Mouse (Mus musculus) MEL (cell line): ENCODE data around the gene Lhfpl2.

Experiments used
- CTCF ChIP-seq, 3 experiments: IDR thresholded peaks in 2 of 3; conservative IDR thresholded peaks in 1 of 3; 2 replicates each; pipeline ENCODE4 v1.5.1; 2011 to 2012; ENCODE audit warnings: low read length in 3 of 3, low read depth in 2 of 3, mild to moderate bottlenecking in 2 of 3, improper control_type of control experiment in 1 of 3, inconsistent platforms in 1 of 3, mixed read lengths in 1 of 3, moderate library complexity in 1 of 3; ENCODE audit not compliant: control insufficient read depth in 1 of 3, insufficient read depth in 1 of 3, poor library complexity in 1 of 3, severe bottlenecking in 1 of 3
- GATA1 ChIP-seq: IDR thresholded peaks from 2 replicates; pipeline ENCODE4 v1.6.1; 2011; ENCODE audit warnings: low read depth, low read length, improper control_type of control experiment
- MAX ChIP-seq: IDR thresholded peaks from 2 replicates; pipeline ENCODE4 v1.6.1; 2011; ENCODE audit warnings: low read length, improper control_type of control experiment
- POLR2A ChIP-seq, 2 experiments: IDR thresholded peaks; 2 replicates each; pipeline ENCODE4 v1.6.1; 2011 to 2012; ENCODE audit warnings: low read length in 2 of 2, mild to moderate bottlenecking in 2 of 2, control low read depth in 1 of 2, improper control_type of control experiment in 1 of 2, low read depth in 1 of 2, moderate library complexity in 1 of 2; ENCODE audit not compliant: control insufficient read depth in 1 of 2, insufficient read depth in 1 of 2, poor library complexity in 1 of 2
- POLR2AphosphoS5 ChIP-seq: IDR thresholded peaks from 2 replicates; pipeline ENCODE4 v1.6.1; 2012; ENCODE audit warnings: low read depth, borderline replicate concordance, mild to moderate bottlenecking, inconsistent platforms, low read length, moderate library complexity, mixed read lengths

DNA sequence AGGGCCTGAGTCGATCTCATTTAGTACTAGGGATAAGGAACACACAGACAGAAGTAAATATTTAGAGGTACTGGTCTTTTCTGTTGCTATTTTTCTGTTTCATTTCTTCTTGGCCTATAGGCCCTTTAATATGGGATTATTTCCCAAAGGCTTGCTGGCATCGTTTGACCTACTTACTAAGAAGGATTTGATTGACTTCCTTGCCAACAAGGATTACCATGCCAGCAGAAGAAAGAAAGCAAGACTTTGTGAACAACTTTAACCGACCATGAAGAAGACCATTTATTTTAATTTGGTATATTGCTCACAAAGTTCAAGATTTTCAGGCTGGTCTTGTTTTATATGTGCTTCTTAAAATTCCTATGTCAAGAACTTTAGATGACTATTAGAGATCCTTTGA, 42.8 kb downstream of the Lhfpl2 start:
- TF ChIP-seq GATA1 (no peak), POLR2AphosphoS5 (no peak), MAX (no peak), CTCF (IDR thresholded peaks at IDR 0.05 in 2 of 3, conservative IDR thresholded peaks at IDR 0.05 in 1 of 3; ENCODE audit: control insufficient read depth in 1 of 3, insufficient read depth in 1 of 3, low read depth in 2 of 3, low read length in 3 of 3, poor library complexity in 1 of 3, severe bottlenecking in 1 of 3) (no peak), POLR2A (IDR thresholded peaks at IDR 0.05; ENCODE audit: control insufficient read depth in 1 of 2, insufficient read depth in 1 of 2, low read depth in 1 of 2, low read length in 2 of 2, poor library complexity in 1 of 2) (no peak)
